Mouse (Mus musculus): ENCODE results near the gene Col18a1.

The Col18a1 gene

GRCm38 (mm10) chr10:77048606-77049005 is 117.7 kb downstream of the Col18a1 start:
- no peak for DNase-seq

GRCm38 (mm10) chr10:77048196-77048595 is 118.2 kb downstream of the Col18a1 start:
- DNase-seq = no peak

- no peak for DNase-seq
Measured at GRCm38 (mm10) chr10:77038579-77039174, 127.7 kb downstream of the Col18a1 start.

GRCm38 (mm10) chr10:77035487-77035886 is 130.9 kb downstream of the Col18a1 start:
- no peak for DNase-seq

- DNase-seq = peak; percentile 70 to 78
Measured at GRCm38 (mm10) chr10:77033323-77034025, 132.9 kb downstream of the Col18a1 start.

- DNase-seq = peak; percentile 93 to 94
Measured at GRCm38 (mm10) chr10:77032591-77033322, 133.6 kb downstream of the Col18a1 start.

- DNase-seq = no peak
Measured at GRCm38 (mm10) chr10:77031768-77032375, 134.5 kb downstream of the Col18a1 start, which contains the start of gene Slc19a1. Gene Slc19a1, plus strand, starts transcription at chr10:77032241.

GRCm38 (mm10) chr10:77030666-77031065 is 135.7 kb downstream of the Col18a1 start:
- DNase-seq = no peak

GRCm38 (mm10) chr10:77029761-77030160 is 136.6 kb downstream of the Col18a1 start:
- no peak for DNase-seq

GRCm38 (mm10) chr10:77028782-77029296 is 137.5 kb downstream of the Col18a1 start:
- no peak for DNase-seq

- DNase-seq = no peak
Measured at GRCm38 (mm10) chr10:77026944-77027343, 139.4 kb downstream of the Col18a1 start.

GRCm38 (mm10) chr10:77024231-77024630 is 142.1 kb downstream of the Col18a1 start:
- DNase-seq = no peak

GRCm38 (mm10) chr10:77022301-77023130 is 143.8 kb downstream of the Col18a1 start:
- DNase-seq = no peak

- DNase-seq = peak; percentile 53 to 70
Measured at GRCm38 (mm10) chr10:77021399-77022052, 144.8 kb downstream of the Col18a1 start.

- DNase-seq = no peak
Measured at GRCm38 (mm10) chr10:77017662-77018061, 148.7 kb downstream of the Col18a1 start.

GRCm38 (mm10) chr10:77017061-77017460 is 149.3 kb downstream of the Col18a1 start:
- no peak for DNase-seq

GRCm38 (mm10) chr10:77016499-77016898 is 149.8 kb downstream of the Col18a1 start:
- DNase-seq = no peak

GRCm38 (mm10) chr10:77016080-77016479 is 150.3 kb downstream of the Col18a1 start:
- DNase-seq = no peak

- DNase-seq = no peak
Measured at GRCm38 (mm10) chr10:77011681-77012080, 154.7 kb downstream of the Col18a1 start.

GRCm38 (mm10) chr10:77008698-77009097 is 157.7 kb downstream of the Col18a1 start:
- DNase-seq = no peak

GRCm38 (mm10) chr10:77008109-77008561 is 158.2 kb downstream of the Col18a1 start:
- DNase-seq = no peak
